Mouse (Mus musculus) stomach, postnatal 0 days (tissue): ENCODE results near the gene Mpo. TPM values are rescaled to one million over a fixed set of nuclear protein-coding genes. Genes with fewer than 3 reads are reported as not detected.

Experiments used
- ATAC-seq: fragments of 200-750 bp; cut with Nextera tagmentation; 2 replicates; pipeline ENCODE4 v1.8.0; 2017; ENCODE audit not compliant: low FRiP score, low TSS enrichment
- DNase-seq: peaks from one replicate; pipeline ENCODE4 v3.0.0-alpha.2; 2016; ENCODE audit warnings: low spot score
- H3K27ac ChIP-seq: fragments of 300-500 bp; sonication (generic); replicated peaks from 2 replicates; pipeline ENCODE4 v1.5.1; 2014; ENCODE audit warnings: mild to moderate bottlenecking, control low read depth
- H3K27me3 ChIP-seq: fragments of 300-500 bp; sonication (generic); 2 replicates; pipeline ENCODE4 v1.6.1; 2014; ENCODE audit warnings: low read length; ENCODE audit not compliant: control insufficient read depth, insufficient read depth
- H3K36me3 ChIP-seq: fragments of 300-500 bp; sonication (generic); 2 replicates; pipeline ENCODE4 v1.6.1; 2014; ENCODE audit warnings: low read length, mixed read lengths; ENCODE audit not compliant: control insufficient read depth, insufficient read depth
- H3K4me1 ChIP-seq: fragments of 300-500 bp; sonication (generic); replicated peaks from 2 replicates; pipeline ENCODE4 v1.6.1; 2014; ENCODE audit warnings: antibody characterized with exemption; ENCODE audit not compliant: control insufficient read depth, insufficient read depth
- H3K4me2 ChIP-seq: fragments of 300-500 bp; sonication (generic); replicated peaks from 2 replicates; pipeline ENCODE4 v1.6.1; 2014; ENCODE audit warnings: low read depth, mild to moderate bottlenecking, control low read depth, moderate library complexity
- H3K4me3 ChIP-seq: fragments of 300-500 bp; sonication (generic); 2 replicates; pipeline ENCODE4 v1.5.1; 2014; ENCODE audit warnings: low read depth, low read length, control low read depth
- H3K9ac ChIP-seq: fragments of 300-500 bp; sonication (generic); 2 replicates; pipeline ENCODE4 v1.6.1; 2014; ENCODE audit warnings: mild to moderate bottlenecking, low read length, control low read depth, mixed read lengths
- H3K9me3 ChIP-seq: fragments of 300-500 bp; sonication (generic); 2 replicates; pipeline ENCODE4 v1.6.1; 2016; ENCODE audit warnings: low read length; ENCODE audit not compliant: control insufficient read depth
- CTCF ChIP-seq: IDR thresholded peaks from 2 replicates; pipeline ENCODE4 v1.5.1; 2016; ENCODE audit warnings: antibody characterized with exemption, low read depth, mild to moderate bottlenecking, moderate library complexity
- EP300 ChIP-seq: optimal IDR thresholded peaks from 2 replicates; pipeline ENCODE3; 2016; ENCODE audit warnings: antibody characterized with exemption
- WGBS: fragments of 180-500 bp; shearing (Covaris S2); extraction: QIAGEN DNeasy Blood & Tissue Kit; methylation state at CpG from one replicate; pipeline ENCODE4 v1.1.7; 2014; 5-methylcytosine and 5-hydroxymethylcytosine counted together
- polyA plus RNA-seq: library from polyadenylated mRNA; unstranded; fragments of >200 nt; fragmentation: Nextera tagmentation; extraction: Ambion mirVana; gene quantifications from 2 replicates; pipeline ENCODE4 v1.2.1, GENCODE M21; 2015

Gene Mpo
- polyA plus RNA-seq, 1 experiment from 2014 or later: 0.74 TPM

DNA sequence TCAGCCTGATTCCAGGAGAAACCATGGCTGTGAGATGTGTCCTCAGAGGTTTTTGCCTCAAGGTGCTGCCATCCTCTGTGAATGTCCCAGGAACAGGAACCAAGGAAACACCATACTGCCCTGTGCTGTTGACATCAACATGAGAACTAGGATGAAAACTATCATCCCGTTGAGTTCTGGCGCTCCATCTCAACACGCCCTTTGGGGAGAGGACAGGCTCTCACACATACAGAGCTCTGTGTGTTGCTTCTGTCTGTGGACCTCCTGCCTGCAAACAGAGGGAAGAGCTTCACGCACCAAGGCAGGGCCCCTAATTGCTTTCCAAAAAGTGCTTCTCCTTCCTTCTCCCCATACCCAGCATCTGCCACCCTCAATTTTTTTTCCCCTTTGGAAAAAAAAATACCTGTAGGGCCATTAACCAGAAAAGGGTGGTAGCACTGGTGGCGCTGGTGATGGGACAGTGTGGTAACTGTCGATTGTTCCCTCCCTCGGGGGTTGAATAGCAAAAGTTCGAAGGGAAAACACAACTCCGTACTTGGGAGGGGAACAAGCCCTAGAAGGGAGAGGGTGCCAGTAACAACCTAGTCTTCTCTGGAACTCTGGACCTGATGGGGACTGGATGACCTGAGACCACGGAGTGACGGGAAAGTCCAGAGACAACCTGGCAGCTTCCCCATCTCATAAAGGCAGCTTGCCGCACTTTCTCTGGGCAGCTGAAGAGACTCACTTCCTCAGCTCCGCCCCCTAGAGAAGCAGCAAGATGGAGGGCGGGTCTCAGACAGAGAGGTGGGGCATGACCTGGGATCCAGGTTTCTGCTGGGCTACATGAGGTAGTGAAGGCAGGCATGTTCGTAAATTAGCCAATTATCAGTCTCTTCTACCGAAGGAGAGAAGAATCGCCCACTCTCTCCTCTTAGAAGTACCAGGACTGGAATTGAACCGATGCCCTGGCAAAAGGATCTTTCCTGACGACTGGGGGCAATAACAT is 45.0 kb upstream of the Mpo start:
- no peak overlapping the region for H3K9ac ChIP-seq
- no peaks in the 10 kb centered on the region for H3K9me3 ChIP-seq
- TF ChIP-seq CTCF (no peak), EP300 (no peak)
- no peak for ATAC-seq
- H3K4me2 ChIP-seq: peak overlapping the region; percentile 23
- H3K36me3 ChIP-seq: peaks cover 9% of the 10 kb centered on the region
- no peaks in the 10 kb centered on the region for H3K4me1 ChIP-seq
- no peaks in the 10 kb centered on the region for H3K27me3 ChIP-seq
- WGBS: 34% methylated on average over 19 of the region's 19 CpGs
- no peak overlapping the region for H3K4me3 ChIP-seq
- H3K27ac ChIP-seq: peak overlapping the region; percentile 5; the same call in 1 of the 2 replicates
- DNase-seq: no peak

DNA sequence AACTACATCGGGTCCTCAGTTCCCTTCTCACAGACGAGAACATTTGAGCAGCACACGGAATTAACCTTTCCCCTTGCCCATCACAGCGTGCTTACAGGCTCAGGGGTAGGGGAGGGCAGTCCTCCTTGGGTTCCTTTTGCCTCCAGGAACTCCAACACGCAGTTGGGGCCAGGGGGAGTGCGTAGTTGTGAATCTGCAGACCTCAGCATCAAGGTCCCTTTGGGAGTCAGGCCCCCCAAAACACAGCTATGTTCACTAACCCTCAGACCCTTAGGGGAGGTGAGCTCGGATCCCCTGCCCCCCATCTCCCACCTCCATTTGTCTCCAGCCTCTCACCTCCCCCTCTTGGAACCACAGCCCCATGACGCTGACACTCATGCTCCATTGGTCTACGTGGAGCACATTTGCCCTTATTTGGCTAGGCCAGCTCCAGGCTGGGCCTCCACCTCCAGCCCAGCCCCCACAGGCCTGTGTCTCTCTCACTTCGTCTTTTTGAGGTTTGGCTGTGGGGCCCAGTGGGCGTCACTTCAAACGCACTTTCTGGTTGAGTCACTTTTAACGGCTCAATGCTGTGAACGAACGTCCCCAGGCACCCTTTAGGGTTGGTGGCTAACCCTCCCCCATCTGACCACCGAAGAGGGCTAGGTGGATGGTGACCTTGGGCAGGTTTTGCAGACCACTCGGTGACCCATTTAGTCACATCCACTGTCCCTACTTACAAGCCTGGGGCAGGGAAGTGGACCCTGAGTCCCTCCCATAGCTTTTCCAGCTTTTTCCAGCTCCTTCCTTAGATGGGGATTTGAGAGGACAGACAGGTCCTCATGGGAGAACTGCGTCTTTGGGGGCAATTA is 44.0 kb upstream of the Mpo start:
- Histone ChIP-seq H3K9me3 (no peaks in the 10 kb centered on the region), H3K27me3 (no peaks in the 10 kb centered on the region), H3K4me2 (no peak overlapping the region), H3K27ac (peak overlapping the region; percentile 5; the same call in 1 of the 2 replicates), H3K4me3 (no peak overlapping the region), H3K9ac (no peak overlapping the region), H3K4me1 (no peaks in the 10 kb centered on the region), H3K36me3 (peaks cover 5% of the 10 kb centered on the region; the same call in 1 of the 2 replicates)
- 34% methylated on average over 18 of the region's 18 CpGs for WGBS
- no peak for DNase-seq
- ATAC-seq: peak; percentile 53; the same call in 1 of the 2 replicates
- TF ChIP-seq CTCF (no peak), EP300 (no peak)

DNA sequence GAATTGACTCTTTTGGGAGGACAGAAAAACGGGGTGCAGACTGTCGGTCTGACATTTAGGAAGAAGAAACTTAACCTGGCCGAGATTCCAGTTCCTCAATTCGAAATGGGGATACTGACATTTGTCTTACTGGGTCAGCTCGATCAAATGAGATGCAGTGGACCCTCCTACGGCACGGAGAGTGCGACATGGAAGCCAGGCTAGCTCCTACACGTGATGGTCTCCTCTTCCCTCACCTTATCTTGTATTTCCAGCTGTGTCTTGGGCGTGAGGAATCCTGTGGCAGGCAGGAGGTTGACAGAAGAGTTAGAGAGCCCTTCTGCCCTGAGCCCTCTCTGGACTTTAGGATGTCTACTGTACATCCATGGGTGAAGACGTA is 43.3 kb upstream of the Mpo start:
- Histone ChIP-seq H3K9ac (no peak overlapping the region), H3K4me2 (no peak overlapping the region), H3K36me3 (0 out of 2 replicates have a peak, but pooled peaks cover under 1% of the 10 kb centered on the region), H3K4me1 (no peaks in the 10 kb centered on the region), H3K27ac (no peak overlapping the region), H3K4me3 (no peak overlapping the region), H3K9me3 (no peaks in the 10 kb centered on the region), H3K27me3 (no peaks in the 10 kb centered on the region)
- no peak for ATAC-seq
- DNase-seq: no peak
- WGBS: 76% methylated on average over 11 of the region's 11 CpGs
- no peak for TF ChIP-seq CTCF
- TF ChIP-seq EP300: no peak

DNA sequence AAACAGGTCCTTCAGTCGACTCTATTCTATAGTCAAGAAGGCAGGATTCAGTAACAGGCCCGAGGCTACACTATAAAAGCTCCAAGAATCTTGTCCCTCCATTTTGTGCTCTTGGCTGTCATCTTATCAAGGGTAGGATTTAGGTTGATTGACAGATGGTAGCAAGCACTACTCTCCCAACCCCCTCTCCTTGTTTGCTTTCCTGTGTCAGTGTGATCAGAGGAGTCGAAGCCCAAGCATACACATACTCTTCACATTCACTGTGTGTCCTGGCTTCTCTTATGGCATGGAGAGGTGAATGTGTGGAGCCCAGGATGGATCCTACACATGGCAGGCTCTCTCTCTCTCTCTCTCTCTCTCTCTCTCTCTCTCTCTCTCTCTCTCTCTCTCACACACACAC is 42.9 kb upstream of the Mpo start:
- TF ChIP-seq CTCF (no peak), EP300 (no peak)
- no peaks in the 10 kb centered on the region for H3K27me3 ChIP-seq
- 65% methylated on average over 3 of the region's 3 CpGs for WGBS
- no peaks in the 10 kb centered on the region for H3K4me1 ChIP-seq
- no peak overlapping the region for H3K4me2 ChIP-seq
- no peaks in the 10 kb centered on the region for H3K36me3 ChIP-seq
- H3K9ac ChIP-seq: no peak overlapping the region
- no peaks in the 10 kb centered on the region for H3K9me3 ChIP-seq
- no peak overlapping the region for H3K27ac ChIP-seq
- no peak overlapping the region for H3K4me3 ChIP-seq
- no peak for DNase-seq
- no peak for ATAC-seq

GRCm38 (mm10) chr11:87751031-87751430 is 42.4 kb upstream of the Mpo start:
- H3K27ac ChIP-seq: no peak overlapping the region; the same call in 1 of the 2 replicates
- no peaks in the 10 kb centered on the region for H3K4me1 ChIP-seq
- 78% methylated on average over 8 of the region's 8 CpGs for WGBS
- TF ChIP-seq CTCF (no peak), EP300 (no peak)
- DNase-seq (no peak), ATAC-seq (no peak)
- H3K36me3 ChIP-seq: no peaks in the 10 kb centered on the region
- H3K9ac ChIP-seq: no peak overlapping the region
- no peaks in the 10 kb centered on the region for H3K9me3 ChIP-seq
- H3K4me2 ChIP-seq: no peak overlapping the region
- no peak overlapping the region for H3K4me3 ChIP-seq
- H3K27me3 ChIP-seq: no peaks in the 10 kb centered on the region
